Mouse (Mus musculus) brain, embryonic 14.5 days (tissue): Measurements from ENCODE around the gene Atg10.

Experiments
- CTCF ChIP-seq: fragments of 200-500 bp; IDR thresholded peaks from 2 replicates; pipeline ENCODE4 v1.5.1; 2012; ENCODE audit warnings: inconsistent platforms, mild to moderate bottlenecking, moderate library complexity, borderline replicate concordance; ENCODE audit not compliant: insufficient read depth, insufficient read length; ENCODE audit errors: extremely low read depth
- POLR2A ChIP-seq: fragments of 200-500 bp; IDR thresholded peaks from 2 replicates; pipeline ENCODE4 v1.6.1; 2012; ENCODE audit warnings: mild to moderate bottlenecking, inconsistent platforms, borderline replicate concordance; ENCODE audit not compliant: poor library complexity, insufficient read depth, insufficient read length, severe bottlenecking; ENCODE audit errors: extremely low read depth

DNA sequence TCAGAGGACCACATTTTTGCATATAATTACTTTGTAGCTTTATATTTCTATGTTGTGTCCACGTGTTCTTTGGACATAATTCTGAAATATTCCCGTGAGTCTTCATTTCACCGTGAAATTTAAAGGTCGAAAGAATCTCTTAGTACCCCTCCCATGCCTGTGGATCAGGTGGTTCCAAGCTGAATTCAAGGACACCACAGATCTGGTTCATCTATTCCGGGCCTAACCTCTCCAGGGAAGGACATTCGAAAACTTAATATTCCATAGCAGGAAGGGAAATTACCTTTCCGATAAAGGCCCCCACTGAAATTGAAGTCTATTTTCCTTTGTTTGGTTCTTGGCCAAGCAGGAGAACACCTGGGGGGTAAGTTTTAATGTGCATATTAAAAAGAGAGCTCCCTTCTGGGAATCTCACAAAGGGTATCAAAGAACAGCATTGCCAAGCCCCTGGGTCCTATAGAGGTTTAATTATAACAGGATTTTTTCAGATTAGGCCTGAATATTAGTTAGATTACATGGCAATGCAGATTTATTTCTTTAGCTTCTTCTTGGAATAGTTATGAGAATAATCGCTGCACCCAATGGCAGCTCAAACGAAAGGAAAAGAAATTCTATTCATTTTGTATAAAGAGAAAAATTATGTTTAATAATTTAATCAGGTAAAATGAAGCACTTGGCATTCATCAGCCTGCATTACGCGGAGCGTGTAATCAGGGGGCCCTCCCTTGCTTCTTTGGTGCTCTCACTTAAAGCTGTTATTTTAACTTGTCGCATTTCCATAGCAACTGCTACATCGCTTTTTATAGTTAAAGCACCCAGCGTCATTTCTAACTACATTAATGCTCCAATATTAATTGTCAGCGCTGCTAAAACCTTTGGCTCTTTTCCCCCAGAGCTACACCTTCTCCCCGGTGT is 310.8 kb downstream of the Atg10 start:
- TF ChIP-seq CTCF (no peak), POLR2A (no peak)
